Mouse (Mus musculus) liver, embryonic 15.5 days (tissue): ENCODE results near the gene Maml2. TPM values are rescaled to one million over a fixed set of nuclear protein-coding genes. Genes with fewer than 3 reads are reported as not detected.
A peak's percentile ranks its signal among the peaks of the same experiment; 100 is the strongest.
"Not testable (repeated sequence)": the region's sequence is repeated elsewhere in the genome, so short reads cannot be mapped to it uniquely, and the experiment has no call there.

ENCODE experiments used
- ATAC-seq: fragments of 200-750 bp; cut with Nextera tagmentation; 2 replicates; pipeline ENCODE4 v1.8.0; 2017; ENCODE audit warnings: moderate number of reproducible peaks, mild to moderate bottlenecking, moderate library complexity; ENCODE audit not compliant: insufficient read depth
- H3K27ac ChIP-seq: fragments of 300-500 bp; sonication (generic); replicated peaks from 2 replicates; pipeline ENCODE4 v1.5.1; 2015; ENCODE audit warnings: mild to moderate bottlenecking, inconsistent platforms
- H3K27me3 ChIP-seq: fragments of 300-500 bp; sonication (generic); 2 replicates; pipeline ENCODE4 v1.6.1; 2015; ENCODE audit warnings: mild to moderate bottlenecking, inconsistent platforms
- H3K36me3 ChIP-seq: fragments of 300-500 bp; sonication (generic); replicated peaks from 2 replicates; pipeline ENCODE4 v1.6.1; 2015; ENCODE audit warnings: moderate library complexity, mild to moderate bottlenecking, inconsistent platforms
- H3K4me1 ChIP-seq: fragments of 300-500 bp; sonication (generic); replicated peaks from 2 replicates; pipeline ENCODE4 v1.6.1; 2015; ENCODE audit warnings: inconsistent platforms
- H3K4me2 ChIP-seq: fragments of 300-500 bp; sonication (generic); 2 replicates; pipeline ENCODE4 v1.6.1; 2015; ENCODE audit warnings: moderate library complexity, mild to moderate bottlenecking, inconsistent platforms
- H3K4me3 ChIP-seq: fragments of 300-500 bp; sonication (generic); replicated peaks from 2 replicates; pipeline ENCODE4 v1.5.1; 2015; ENCODE audit warnings: mild to moderate bottlenecking, inconsistent platforms
- H3K9ac ChIP-seq: fragments of 300-500 bp; sonication (generic); 2 replicates; pipeline ENCODE4 v1.6.1; 2015; ENCODE audit warnings: moderate library complexity, mild to moderate bottlenecking, inconsistent platforms
- H3K9me3 ChIP-seq: fragments of 300-500 bp; sonication (generic); replicated peaks from 2 replicates; pipeline ENCODE4 v1.6.1; 2016; ENCODE audit warnings: inconsistent platforms
- WGBS: fragments of 180-500 bp; shearing (Covaris S2); methylation state at CpG from one replicate; pipeline ENCODE4 v1.1.7; 2015; ENCODE audit warnings: mixed read lengths; ENCODE audit not compliant: insufficient replicate concordance; 5-methylcytosine and 5-hydroxymethylcytosine counted together
- microRNA-seq: library from miRNA; unstranded; fragments of <30 nt; microRNA quantifications from one replicate; pipeline ENCODE4, GENCODE M21; 2016
- polyA plus RNA-seq: library from polyadenylated mRNA; unstranded; fragments of >200 nt; fragmentation: Nextera tagmentation; extraction: Ambion mirVana; gene quantifications from 2 replicates; pipeline ENCODE4 v1.2.1, GENCODE M21; 2015

Gene Maml2
- polyA plus RNA-seq, 1 experiment from 2014 or later, result 0.84 TPM

DNA sequence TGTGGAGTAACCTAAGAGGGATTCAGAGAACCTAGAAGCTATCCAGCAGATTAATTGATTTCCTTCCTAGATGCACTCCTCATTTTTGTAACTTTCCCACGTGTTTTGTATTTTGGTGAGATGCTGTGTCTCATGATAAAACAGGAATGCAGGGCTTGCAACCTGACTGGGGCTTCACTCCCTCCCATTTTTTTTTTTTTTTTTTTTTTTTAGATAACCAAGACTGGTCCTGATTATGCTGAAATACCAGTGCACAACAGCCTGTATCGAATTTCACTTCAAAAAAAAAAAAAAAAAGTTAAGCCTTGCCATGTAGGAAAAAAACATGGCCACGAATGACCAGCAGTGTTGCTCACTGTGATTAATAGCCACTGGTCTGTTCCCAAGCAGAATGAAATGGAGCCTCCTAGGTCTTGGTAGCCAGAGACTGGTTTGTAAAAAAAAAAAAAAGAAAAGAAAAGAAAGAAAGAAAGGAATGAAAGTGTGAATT lies 409.4 kb downstream of the Maml2 start:
- Histone ChIP-seq H3K27ac (no peak overlapping the region), H3K27me3 (no peaks in the 10 kb centered on the region), H3K9ac (no peak overlapping the region), H3K36me3 (no peaks in the 10 kb centered on the region), H3K4me2 (no peak overlapping the region), H3K4me1 (no peaks in the 10 kb centered on the region), H3K9me3 (no peaks in the 10 kb centered on the region), H3K4me3 (no peak overlapping the region)
- 31% methylated on average over 3 of the region's 3 CpGs for WGBS
- no peak for ATAC-seq

DNA sequence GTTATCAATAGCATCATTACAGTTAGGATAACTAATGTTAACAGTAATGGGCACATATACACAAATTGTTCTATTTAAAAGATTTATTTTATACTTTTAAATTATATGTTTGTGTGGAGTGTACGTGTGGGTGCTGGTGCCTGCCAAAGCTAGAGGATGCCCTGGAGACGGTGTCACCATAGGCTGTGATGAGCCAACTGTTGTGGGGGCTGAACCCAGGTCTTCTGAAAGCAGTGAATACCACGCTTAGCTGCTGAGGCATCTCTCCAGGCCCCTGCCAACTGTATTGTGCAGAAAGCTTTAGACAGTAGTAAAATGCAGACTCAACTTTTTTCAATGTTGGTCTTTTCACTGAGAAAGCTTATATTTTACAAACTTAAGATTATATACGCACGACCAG lies 411.7 kb downstream of the Maml2 start:
- Histone ChIP-seq H3K27me3 (no peaks in the 10 kb centered on the region), H3K27ac (no peak overlapping the region), H3K4me1 (no peaks in the 10 kb centered on the region), H3K36me3 (no peaks in the 10 kb centered on the region), H3K9ac (no peak overlapping the region), H3K4me3 (no peak overlapping the region), H3K9me3 (no peaks in the 10 kb centered on the region), H3K4me2 (no peak overlapping the region)
- no peak for ATAC-seq
- 57% methylated on average over 5 of the region's 5 CpGs for WGBS

DNA sequence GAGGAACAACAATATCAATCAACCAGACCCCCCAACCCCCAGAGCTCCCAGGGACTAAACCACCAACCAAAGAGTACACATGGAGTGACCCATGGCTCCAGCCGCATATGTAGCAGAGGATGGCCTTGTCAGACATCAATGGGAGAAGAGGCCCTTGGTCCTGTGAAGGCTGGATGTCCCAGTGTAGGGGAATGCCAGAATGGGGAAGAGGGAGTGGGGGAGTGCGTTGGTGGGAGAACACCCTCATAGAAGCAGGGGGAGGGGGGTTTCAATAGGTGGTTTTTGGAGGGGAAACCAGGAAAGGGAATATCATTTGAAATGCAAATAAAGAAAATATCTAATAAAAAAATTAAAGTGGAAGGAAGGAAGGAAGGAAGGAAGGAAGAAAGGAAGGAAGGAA lies 418.1 kb downstream of the Maml2 start:
- not testable (repeated sequence) for ATAC-seq

DNA sequence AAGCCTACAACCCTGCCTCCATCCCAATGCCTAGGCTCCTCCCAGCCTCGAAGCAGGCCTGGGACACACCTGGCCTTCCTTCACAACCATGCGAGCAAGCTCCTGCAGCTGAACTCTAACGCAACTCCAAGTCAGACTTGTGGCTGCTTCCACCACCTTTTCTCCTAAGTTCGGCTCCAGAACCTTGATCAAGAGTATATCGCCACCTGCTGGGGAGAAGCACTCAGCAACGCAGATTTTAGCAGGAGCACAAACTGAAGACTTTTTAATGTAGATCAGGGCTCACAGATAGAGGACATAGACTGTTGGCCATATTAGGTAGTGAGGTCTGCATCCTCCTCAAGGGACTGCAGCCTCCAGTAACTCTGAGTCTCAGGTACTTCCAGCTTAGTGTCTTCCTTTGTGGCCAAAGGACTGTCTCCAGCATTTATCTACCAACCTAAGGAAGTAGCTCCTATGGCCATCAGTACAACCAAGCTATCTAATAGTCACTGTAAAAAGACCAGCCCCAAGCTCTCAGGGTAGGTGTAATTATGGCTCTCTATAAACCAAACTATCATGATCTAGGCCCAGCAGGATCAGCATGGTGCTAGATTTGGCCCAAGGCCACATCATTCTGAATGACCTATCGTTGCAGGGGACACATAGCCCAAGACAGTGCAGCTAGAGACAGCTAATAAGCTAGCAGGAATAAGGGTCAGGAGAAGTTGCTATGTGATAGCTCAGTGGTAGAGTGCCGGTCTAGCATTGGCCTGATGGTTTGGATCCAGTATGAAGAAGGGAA lies 418.8 kb downstream of the Maml2 start:
- no peaks in the 10 kb centered on the region for H3K36me3 ChIP-seq
- no peak overlapping the region for H3K4me2 ChIP-seq
- no peaks in the 10 kb centered on the region for H3K9me3 ChIP-seq
- no peak overlapping the region for H3K27ac ChIP-seq
- no peaks in the 10 kb centered on the region for H3K4me1 ChIP-seq
- no peak for ATAC-seq
- H3K9ac ChIP-seq, result no peak overlapping the region
- 21% methylated on average over 8 of the region's 8 CpGs for WGBS
- H3K27me3 ChIP-seq, result no peaks in the 10 kb centered on the region
- H3K4me3 ChIP-seq, result no peak overlapping the region

More for the DNA sequence above, 418.1 kb downstream of the Maml2 start:
- H3K9ac ChIP-seq, H3K4me1 ChIP-seq, H3K27ac ChIP-seq, H3K9me3 ChIP-seq, H3K36me3 ChIP-seq, H3K27me3 ChIP-seq, H3K4me3 ChIP-seq, H3K4me2 ChIP-seq: not testable (repeated sequence)
- WGBS, result 51% methylated on average over 2 of the region's 2 CpGs

DNA sequence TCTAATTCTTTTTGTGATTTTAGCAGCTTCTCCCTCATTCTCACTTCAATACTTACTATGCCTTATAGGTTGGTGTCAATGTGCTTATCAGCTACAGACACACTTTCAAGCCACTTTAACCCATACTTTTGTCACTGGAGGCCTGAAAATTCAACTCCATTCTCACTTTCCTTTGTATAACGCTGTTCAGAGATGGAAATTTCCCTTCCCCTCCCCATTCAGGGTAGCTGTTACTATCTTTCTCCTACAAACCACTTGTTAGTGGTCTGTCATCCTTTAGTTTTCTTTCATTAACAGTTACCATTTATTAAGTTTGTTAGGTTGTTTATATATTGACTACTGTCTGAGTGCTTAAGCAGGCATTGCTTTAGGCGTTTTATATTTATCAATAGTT lies 450.6 kb downstream of the Maml2 start, which contains the start of gene Mtmr2:
Mtmr2 (plus strand) TSS at position 7 of the 394 bp plus-strand sequence.
- Histone ChIP-seq H3K4me2 (peak within 1 kb of the TSS; percentile 87), H3K9ac (peak within 1 kb of the TSS; percentile 93), H3K4me1 (peaks cover 20% of the 10 kb centered on the region), H3K36me3 (no peaks in the 10 kb centered on the region), H3K27ac (peak within 1 kb of the TSS; percentile 94), H3K27me3 (no peaks in the 10 kb centered on the region), H3K9me3 (no peaks in the 10 kb centered on the region), H3K4me3 (peak within 1 kb of the TSS; percentile 85)
- 10% methylated on average over 2 of the region's 2 CpGs for WGBS
- ATAC-seq, result no peak

DNA sequence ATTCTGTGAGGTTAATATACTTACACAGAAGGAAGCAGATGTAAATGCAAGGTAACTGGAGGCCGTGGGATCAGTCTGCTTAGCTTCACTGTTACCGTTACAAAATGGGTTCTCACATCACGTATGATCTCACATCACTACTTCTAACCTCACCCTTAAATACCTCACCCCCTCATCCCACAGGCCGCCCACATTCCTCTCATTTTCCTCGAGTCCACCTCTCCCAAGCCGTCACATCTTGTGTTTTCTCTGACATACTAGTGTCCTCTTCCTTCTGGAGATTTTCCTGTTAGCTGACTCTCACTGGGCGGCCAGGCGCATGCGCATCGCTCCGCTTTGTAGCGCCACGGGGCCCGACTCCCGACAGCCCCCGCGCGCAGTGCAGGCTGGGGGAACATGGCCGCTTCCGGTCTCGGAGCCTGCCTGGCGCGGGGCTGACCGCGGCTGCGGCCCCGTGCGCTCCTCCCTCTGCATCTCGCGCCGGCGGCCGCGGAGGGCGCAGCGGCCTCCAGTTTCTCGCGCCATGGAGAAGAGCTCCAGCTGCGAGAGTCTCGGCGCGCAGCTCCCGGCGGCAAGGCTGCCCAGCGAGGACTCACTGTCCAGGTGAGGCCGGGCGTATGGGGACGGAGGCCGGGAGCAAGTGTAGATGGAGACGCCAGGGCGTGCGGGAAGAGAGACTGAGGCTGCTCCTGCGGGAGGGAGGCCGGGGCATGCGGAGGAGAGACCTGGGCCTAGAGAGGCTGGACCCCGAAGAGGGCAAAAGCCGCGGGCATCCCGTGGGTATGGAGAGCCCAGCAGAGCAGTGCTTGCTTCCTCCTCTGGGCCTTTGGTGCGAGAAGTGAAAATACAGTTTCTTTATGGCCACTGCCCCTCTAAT lies 451.3 kb downstream of the Maml2 start:
- H3K36me3 ChIP-seq, result no peaks in the 10 kb centered on the region
- peak overlapping the region; percentile 93 for H3K9ac ChIP-seq
- under 1% methylated on average over 60 of the region's 60 CpGs for WGBS
- ATAC-seq, result peak; percentile 99
- no peaks in the 10 kb centered on the region for H3K27me3 ChIP-seq
- H3K4me3 ChIP-seq, result peak overlapping the region; percentile 85
- H3K4me2 ChIP-seq, result peak overlapping the region; percentile 87
- no peaks in the 10 kb centered on the region for H3K9me3 ChIP-seq
- peaks cover 20% of the 10 kb centered on the region for H3K4me1 ChIP-seq
- peak overlapping the region; percentile 94 for H3K27ac ChIP-seq

DNA sequence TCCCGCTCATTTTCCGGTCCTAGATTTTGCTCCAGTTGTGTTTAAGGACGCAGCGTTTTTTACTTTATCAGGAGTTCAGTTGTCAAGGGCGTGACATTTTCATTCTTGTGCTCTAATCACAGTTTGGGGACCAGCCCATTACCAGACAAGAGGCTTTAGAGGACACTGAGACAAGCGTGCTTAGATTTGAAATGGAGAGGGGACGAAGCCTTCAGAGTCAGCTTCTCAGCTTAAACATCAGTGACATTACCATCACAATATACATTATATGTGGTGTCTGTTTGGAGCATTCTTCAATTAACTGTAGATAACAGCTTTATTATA lies 451.9 kb downstream of the Maml2 start:
- peak overlapping the region; percentile 85 for H3K4me3 ChIP-seq
- H3K9ac ChIP-seq, result peak overlapping the region; percentile 93
- under 1% methylated on average over 7 of the region's 7 CpGs for WGBS
- H3K9me3 ChIP-seq, result no peaks in the 10 kb centered on the region
- H3K36me3 ChIP-seq, result no peaks in the 10 kb centered on the region
- H3K27me3 ChIP-seq, result no peaks in the 10 kb centered on the region
- ATAC-seq, result no peak; the same call in 1 of the 2 replicates
- H3K27ac ChIP-seq, result peak overlapping the region; percentile 94
- H3K4me2 ChIP-seq, result peak overlapping the region; percentile 87
- H3K4me1 ChIP-seq, result peaks cover 20% of the 10 kb centered on the region

DNA sequence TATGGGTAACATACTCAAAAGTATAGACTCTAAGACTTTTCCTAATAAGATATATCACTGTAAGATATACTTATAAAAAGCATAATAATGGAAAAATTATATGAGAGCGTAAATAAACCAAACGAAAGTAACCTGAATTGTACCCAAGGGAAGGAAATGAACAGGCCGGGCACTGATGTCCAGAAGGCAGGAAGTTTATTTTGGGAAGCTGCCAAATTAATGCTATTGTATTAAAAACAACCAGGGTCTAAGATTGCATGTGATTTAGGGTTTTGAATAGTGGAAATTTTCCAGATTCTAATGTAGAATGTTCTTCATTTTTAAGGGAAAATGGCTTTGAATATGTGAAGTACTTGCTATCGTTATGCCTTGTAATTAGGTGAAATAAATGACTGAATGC lies 454.8 kb downstream of the Maml2 start:
- H3K9ac ChIP-seq, result no peak overlapping the region
- no peak for ATAC-seq
- 73% methylated on average over 4 of the region's 4 CpGs for WGBS
- H3K4me1 ChIP-seq, result peaks cover 20% of the 10 kb centered on the region
- no peak overlapping the region for H3K27ac ChIP-seq
- H3K4me2 ChIP-seq, result no peak overlapping the region
- no peaks in the 10 kb centered on the region for H3K27me3 ChIP-seq
- no peak overlapping the region for H3K4me3 ChIP-seq
- H3K36me3 ChIP-seq, result no peaks in the 10 kb centered on the region
- no peaks in the 10 kb centered on the region for H3K9me3 ChIP-seq

Small RNA genes lying within 50 kb of the gene (microRNA-seq; reads per million reads assigned to microRNA genes)
- not detected for gene Gm22643

Other genes starting within 250 kb of the Maml2 start
- 2.0 and 2.3 TPM in 2 replicates for gene Jrkl, start 52.1 kb upstream of the Maml2 start, polyA plus RNA-seq
- gene Ccdc82, start 51.0 kb upstream of the Maml2 start, polyA plus RNA-seq, result 8.4 and 8.7 TPM in 2 replicates
- not detected in 2 replicates for gene Gm17571, start 148.8 kb downstream of the Maml2 start, polyA plus RNA-seq